Mouse (Mus musculus): ENCODE data around the gene Lzts3. TPM values are rescaled to one million over a fixed set of nuclear protein-coding genes. Genes with fewer than 3 reads are reported as not detected.

The Lzts3 gene
- 0.38 TPM for polyA plus RNA-seq (2017; shearing (Covaris generic))

DNA sequence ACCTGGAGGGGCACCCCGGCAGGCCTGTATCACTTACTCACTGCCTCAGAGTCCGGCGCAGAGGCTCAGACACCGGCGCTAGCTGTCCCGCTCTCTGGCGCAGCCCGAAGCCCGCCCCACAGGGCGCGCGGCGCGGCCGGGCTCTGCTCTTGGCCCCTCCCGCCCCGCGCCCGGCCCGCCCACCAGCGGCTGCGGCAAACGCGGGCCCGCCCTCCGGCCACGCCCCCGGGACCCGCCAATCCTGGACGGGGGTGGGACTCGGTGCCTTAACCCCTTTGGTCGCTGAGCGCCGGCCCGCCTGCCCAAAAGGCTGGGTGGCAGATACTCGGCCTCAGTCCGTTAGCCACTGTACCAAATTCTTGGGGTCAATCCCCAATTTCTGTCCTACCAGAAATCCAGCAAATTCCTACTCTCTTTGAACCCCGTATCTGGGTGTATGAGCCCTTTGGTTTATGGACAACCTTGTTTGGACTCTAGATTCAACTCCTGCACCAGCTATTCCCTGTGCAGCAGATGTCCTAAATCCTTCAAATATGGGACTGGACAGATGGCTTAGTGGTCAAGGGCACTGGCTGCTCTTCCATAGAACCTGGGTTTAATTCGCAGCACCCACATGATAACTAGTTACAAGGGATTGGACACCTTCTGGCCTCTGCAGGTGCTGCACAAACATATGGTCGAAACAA, at the start of gene Lzts3:
Gene Lzts3 (minus strand): TSS at position 120 of the 686 bp plus-strand sequence.

GRCm38 (mm10) chr2:130667559-130667958, 25.0 kb upstream of the Lzts3 start, which contains the start of gene Itpa:
Gene Itpa, plus strand, starts transcription at chr2:130667610.

GRCm38 (mm10) chr2:130664102-130664701, 21.6 kb upstream of the Lzts3 start, which contains the start of gene Ddrgk1:
Gene Ddrgk1, minus strand, starts transcription at chr2:130664659.

GRCm38 (mm10) chr2:130629839-130630203, 12.8 kb downstream of the Lzts3 start, which contains the start of the genes Fastkd5 and Ubox5:
Gene Fastkd5, minus strand, starts transcription at chr2:130630027.
Gene Ubox5, minus strand, starts transcription at chr2:130630038.

Other genes with a start within 250 kb of the Lzts3 start
- 0.29 TPM for gene Cpxm1, start 245.2 kb downstream of the Lzts3 start, polyA plus RNA-seq (2017; shearing (Covaris generic))
- not detected for gene Gm28372, start 237.6 kb downstream of the Lzts3 start, polyA plus RNA-seq (2017; shearing (Covaris generic))
- gene 1700020A23Rik, start 237.5 kb downstream of the Lzts3 start, polyA plus RNA-seq (2017; shearing (Covaris generic)): not detected
- gene Tmem239, start 236.3 kb downstream of the Lzts3 start, polyA plus RNA-seq (2017; shearing (Covaris generic)): not detected
- gene Vps16, start 218.5 kb downstream of the Lzts3 start, polyA plus RNA-seq (2017; shearing (Covaris generic)): 314 TPM
- 20.1 TPM for gene Pced1a, start 218.1 kb downstream of the Lzts3 start, polyA plus RNA-seq (2017; shearing (Covaris generic))
- 42.0 TPM for gene Ptpra, start 192.5 kb downstream of the Lzts3 start, polyA plus RNA-seq (2017; shearing (Covaris generic))
- 39.1 TPM for gene Mrps26, start 79.1 kb downstream of the Lzts3 start, polyA plus RNA-seq (2017; shearing (Covaris generic))
- gene Oxt, start 66.6 kb downstream of the Lzts3 start, polyA plus RNA-seq (2017; shearing (Covaris generic)): not detected
- gene Avp, start 60.2 kb downstream of the Lzts3 start, polyA plus RNA-seq (2017; shearing (Covaris generic)): not detected
- 19.9 TPM for gene Fastkd5, start 12.8 kb downstream of the Lzts3 start, polyA plus RNA-seq (2017; shearing (Covaris generic))
- 16.3 TPM for gene Ubox5, start 12.8 kb downstream of the Lzts3 start, polyA plus RNA-seq (2017; shearing (Covaris generic))
- gene Ddrgk1, start 21.9 kb upstream of the Lzts3 start, polyA plus RNA-seq (2017; shearing (Covaris generic)): 185 TPM
- 56.4 TPM for gene Itpa, start 24.8 kb upstream of the Lzts3 start, polyA plus RNA-seq (2017; shearing (Covaris generic))
- gene Slc4a11, start 54.7 kb upstream of the Lzts3 start, polyA plus RNA-seq (2017; shearing (Covaris generic)): 0.35 TPM